Mouse (Mus musculus) myocyte (in vitro differentiated cells): Measurements from ENCODE around the gene Pou6f1. TPM values are rescaled to one million over a fixed set of nuclear protein-coding genes. Genes with fewer than 3 reads are reported as not detected.

Experiments
- H3K27me3 ChIP-seq: one replicate; pipeline ENCODE4 v1.6.1; 2011; ENCODE audit not compliant: control insufficient read depth, insufficient read depth, insufficient read length
- H3K36me3 ChIP-seq: one replicate; pipeline ENCODE4 v1.6.1; 2011; ENCODE audit not compliant: control insufficient read depth, insufficient read depth
- H3K4me2 ChIP-seq: one replicate; pipeline ENCODE4 v1.6.1; 2011; ENCODE audit warnings: low read depth, control low read depth
- H3K4me3 ChIP-seq: one replicate; pipeline ENCODE4 v1.5.1; 2011; ENCODE audit warnings: mild to moderate bottlenecking, control low read depth, moderate library complexity
- H3K79me2 ChIP-seq: one replicate; pipeline ENCODE4 v1.6.1; 2011; ENCODE audit not compliant: control insufficient read depth, insufficient read depth
- H3ac ChIP-seq: one replicate; pipeline ENCODE4 v1.6.1; 2011; ENCODE audit not compliant: control insufficient read depth, insufficient read length
- CEBPB ChIP-seq: IDR thresholded peaks from 2 replicates; pipeline ENCODE4 v1.6.1; 2011; ENCODE audit warnings: mild to moderate bottlenecking, moderate library complexity; ENCODE audit not compliant: poor library complexity, insufficient read depth, severe bottlenecking
- E2F4 ChIP-seq: IDR thresholded peaks from one replicate; pipeline ENCODE4 v1.6.1; 2011; ENCODE audit warnings: mild to moderate bottlenecking, control low read depth, moderate library complexity; ENCODE audit not compliant: insufficient read depth
- MAX ChIP-seq: IDR thresholded peaks from one replicate; pipeline ENCODE4 v1.6.1; 2011; ENCODE audit warnings: low read depth, mild to moderate bottlenecking, control low read depth
- MYOD1 ChIP-seq, 3 experiments: IDR thresholded peaks; one replicate each; pipeline ENCODE4 v1.6.1; 2011; ENCODE audit warnings: control low read depth in 2 of 3, low read depth in 2 of 3, mild to moderate bottlenecking in 2 of 3, moderate library complexity in 1 of 3; ENCODE audit not compliant: insufficient read length in 2 of 3, control insufficient read depth in 1 of 3
- MYOG ChIP-seq, 3 experiments: IDR thresholded peaks; one replicate each; pipeline ENCODE4 v1.6.1; 2011; ENCODE audit warnings: control low read depth in 2 of 3, low read depth in 2 of 3, mild to moderate bottlenecking in 2 of 3; ENCODE audit not compliant: insufficient read length in 2 of 3, control insufficient read depth in 1 of 3, insufficient read depth in 1 of 3
- POLR2A ChIP-seq: IDR thresholded peaks from one replicate; pipeline ENCODE4 v1.6.1; 2011; ENCODE audit warnings: low read depth, mild to moderate bottlenecking, control low read depth, moderate library complexity; ENCODE audit not compliant: insufficient read length
- POLR2AphosphoS2 ChIP-seq: IDR thresholded peaks from one replicate; pipeline ENCODE4 v1.6.1; 2011; ENCODE audit warnings: low read depth, control low read depth; ENCODE audit not compliant: insufficient read length
- REST ChIP-seq: IDR thresholded peaks from one replicate; pipeline ENCODE4 v1.6.1; 2011; ENCODE audit warnings: mild to moderate bottlenecking, control low read depth, moderate library complexity; ENCODE audit not compliant: insufficient read depth, insufficient read length
- SRF ChIP-seq: IDR thresholded peaks from one replicate; pipeline ENCODE4 v1.6.1; 2011; ENCODE audit warnings: low read depth; ENCODE audit not compliant: control insufficient read depth, insufficient read length
- TCF12 ChIP-seq: IDR thresholded peaks from one replicate; pipeline ENCODE4 v1.6.1; 2011; ENCODE audit warnings: mild to moderate bottlenecking, control low read depth; ENCODE audit not compliant: poor library complexity, insufficient read depth, severe bottlenecking
- TCF3 ChIP-seq: IDR thresholded peaks from one replicate; pipeline ENCODE4 v1.6.1; 2011; ENCODE audit warnings: low read depth, control low read depth; ENCODE audit not compliant: insufficient read length
- USF1 ChIP-seq: IDR thresholded peaks from one replicate; pipeline ENCODE4 v1.6.1; 2011; ENCODE audit warnings: low read depth, mild to moderate bottlenecking, control low read depth, moderate library complexity
- polyA plus RNA-seq: library from polyadenylated mRNA; unstranded; fragments of >200 nt; fragmentation: generic; extraction: Trizol; gene quantifications from one replicate; pipeline ENCODE4 v1.2.1, GENCODE M21; 2012; ENCODE audit warnings: missing spikeins

Pou6f1 gene
- polyA plus RNA-seq, 1 experiment: 7.7 TPM

DNA sequence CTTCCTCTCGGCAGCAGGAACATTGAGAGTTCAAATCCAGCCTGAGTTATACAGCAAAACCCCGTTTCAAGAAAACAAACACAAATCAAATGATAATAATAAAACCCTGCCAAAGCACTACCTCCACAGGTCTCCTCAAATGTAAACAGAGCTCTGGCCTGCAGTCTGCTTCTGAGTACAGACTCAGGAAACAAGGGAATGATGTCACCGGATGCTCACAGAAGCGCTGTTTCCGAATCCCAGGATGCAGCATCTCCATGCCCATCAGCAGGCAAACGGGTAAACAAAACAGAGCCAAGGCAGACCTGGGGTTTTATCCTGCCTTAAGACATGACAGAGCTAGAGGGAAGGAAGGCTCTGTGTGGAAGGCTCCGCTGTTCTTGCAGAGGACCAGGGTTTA lies 29.0 kb upstream of the Pou6f1 start:
- H3K4me3 ChIP-seq: no peak overlapping the region
- no peak for TF ChIP-seq CEBPB
- TF ChIP-seq TCF12: no peak
- no peak for TF ChIP-seq TCF3
- TF ChIP-seq REST: no peak
- no peak for TF ChIP-seq POLR2AphosphoS2
- no peak for TF ChIP-seq MYOD1 (IDR thresholded peaks at IDR 0.05; ENCODE audit: control insufficient read depth in 1 of 3, insufficient read length in 2 of 3, low read depth in 2 of 3)
- TF ChIP-seq E2F4: no peak
- TF ChIP-seq USF1: no peak
- no peak for TF ChIP-seq MAX
- TF ChIP-seq MYOG (IDR thresholded peaks at IDR 0.05; ENCODE audit: control insufficient read depth in 1 of 3, insufficient read depth in 1 of 3, insufficient read length in 2 of 3, low read depth in 2 of 3): no peak
- TF ChIP-seq SRF: no peak
- TF ChIP-seq POLR2A: no peak
- H3K27me3 ChIP-seq: no peaks in the 10 kb centered on the region
- H3ac ChIP-seq: no peak overlapping the region
- no peaks in the 10 kb centered on the region for H3K36me3 ChIP-seq
- no peak overlapping the region for H3K4me2 ChIP-seq
- no peaks in the 10 kb centered on the region for H3K79me2 ChIP-seq

DNA sequence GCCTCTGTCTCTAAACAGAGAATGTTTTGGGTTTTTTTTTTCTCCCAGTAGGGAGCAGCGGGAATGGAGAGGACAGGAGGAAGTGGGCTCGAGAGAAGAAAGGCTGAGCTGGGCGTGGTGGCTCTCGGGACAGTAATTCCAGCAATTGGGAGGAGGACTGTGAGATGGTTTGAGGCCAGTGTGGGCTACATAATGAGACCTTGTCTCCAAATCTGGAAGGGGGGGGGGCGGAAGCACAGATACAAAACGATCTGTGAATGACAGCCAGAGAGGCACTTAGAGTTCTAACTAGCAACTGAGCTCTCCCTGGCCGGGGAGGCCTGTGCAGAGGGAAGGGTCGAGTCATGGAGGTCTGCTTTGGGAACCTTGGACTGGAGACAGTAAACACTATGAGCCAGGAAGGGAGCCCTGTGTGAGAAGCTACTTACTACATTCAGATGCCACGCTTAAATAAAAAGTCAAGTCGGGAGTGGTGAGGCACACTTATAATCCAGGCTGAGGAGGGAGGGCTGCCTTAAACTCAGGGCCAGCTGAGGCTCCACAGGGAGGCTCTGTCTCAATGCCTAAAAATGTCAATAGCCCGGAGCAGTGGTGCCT lies 28.1 kb upstream of the Pou6f1 start:
- no peak overlapping the region for H3K4me3 ChIP-seq
- no peak overlapping the region for H3ac ChIP-seq
- H3K36me3 ChIP-seq: no peaks in the 10 kb centered on the region
- H3K4me2 ChIP-seq: peak overlapping the region; percentile 69
- no peaks in the 10 kb centered on the region for H3K27me3 ChIP-seq
- no peaks in the 10 kb centered on the region for H3K79me2 ChIP-seq
- TF ChIP-seq REST (no peak), USF1 (no peak), MAX (no peak), MYOD1 (IDR thresholded peaks at IDR 0.05; ENCODE audit: control insufficient read depth in 1 of 3, insufficient read length in 2 of 3, low read depth in 2 of 3) (no peak), POLR2A (no peak), CEBPB (no peak), SRF (no peak), TCF3 (no peak), MYOG (IDR thresholded peaks at IDR 0.05; ENCODE audit: control insufficient read depth in 1 of 3, insufficient read depth in 1 of 3, insufficient read length in 2 of 3, low read depth in 2 of 3) (no peak), TCF12 (no peak), POLR2AphosphoS2 (no peak), E2F4 (no peak)

DNA sequence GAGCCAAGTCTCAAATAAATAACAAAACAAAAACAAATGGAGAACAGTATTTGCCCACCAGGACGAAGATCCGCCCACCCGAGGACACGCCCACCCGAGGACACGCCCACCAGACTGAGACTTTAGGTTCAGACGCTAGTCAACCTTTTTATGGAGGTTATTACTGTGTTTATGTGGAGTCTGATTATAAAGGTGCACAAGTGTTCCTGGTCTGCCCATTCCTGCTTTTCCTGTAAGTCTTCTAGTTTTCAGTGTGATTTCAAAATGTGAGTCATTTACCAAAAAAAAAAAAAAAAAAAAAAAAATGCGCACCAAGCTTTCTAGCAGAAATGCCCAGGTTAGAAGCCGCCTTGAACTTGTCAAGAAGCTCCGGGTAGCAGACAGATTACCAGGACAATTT lies 27.5 kb upstream of the Pou6f1 start:
- Histone ChIP-seq H3K36me3 (no peaks in the 10 kb centered on the region), H3K4me3 (no peak overlapping the region), H3K79me2 (no peaks in the 10 kb centered on the region), H3K27me3 (no peaks in the 10 kb centered on the region), H3K4me2 (peak overlapping the region; percentile 69), H3ac (no peak overlapping the region)
- no peak for TF ChIP-seq POLR2A
- TF ChIP-seq MAX: no peak
- TF ChIP-seq E2F4: no peak
- TF ChIP-seq MYOD1 (IDR thresholded peaks at IDR 0.05; ENCODE audit: control insufficient read depth in 1 of 3, insufficient read length in 2 of 3, low read depth in 2 of 3): no peak
- TF ChIP-seq REST: no peak
- TF ChIP-seq SRF: no peak
- no peak for TF ChIP-seq MYOG (IDR thresholded peaks at IDR 0.05; ENCODE audit: control insufficient read depth in 1 of 3, insufficient read depth in 1 of 3, insufficient read length in 2 of 3, low read depth in 2 of 3)
- TF ChIP-seq USF1: no peak
- TF ChIP-seq POLR2AphosphoS2: no peak
- TF ChIP-seq TCF12: no peak

DNA sequence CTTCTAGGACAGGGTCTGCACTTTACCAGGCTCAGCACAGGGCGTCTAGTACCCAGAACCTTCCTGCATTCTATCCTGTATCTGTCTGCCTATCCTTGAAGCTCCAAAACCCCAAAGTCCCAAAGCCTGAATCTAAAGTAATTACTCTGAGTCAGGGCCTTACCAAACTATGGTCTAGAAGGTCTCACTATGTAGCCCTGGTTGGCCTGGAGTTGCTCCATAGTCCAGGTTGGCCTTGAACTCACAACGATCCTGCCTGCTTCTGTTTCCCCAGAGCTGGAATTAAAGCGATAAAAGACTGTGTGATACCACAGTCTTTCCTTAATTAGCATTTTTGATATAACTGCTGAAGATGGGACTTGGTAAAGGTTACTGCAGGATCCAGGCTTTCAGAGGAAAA lies 24.7 kb upstream of the Pou6f1 start:
- H3K79me2 ChIP-seq: no peaks in the 10 kb centered on the region
- TF ChIP-seq POLR2AphosphoS2 (no peak), MYOD1 (IDR thresholded peaks at IDR 0.05; ENCODE audit: control insufficient read depth in 1 of 3, insufficient read length in 2 of 3, low read depth in 2 of 3) (no peak), POLR2A (no peak), MAX (no peak), TCF3 (no peak), SRF (no peak), USF1 (no peak), E2F4 (no peak), MYOG (IDR thresholded peaks at IDR 0.05; ENCODE audit: control insufficient read depth in 1 of 3, insufficient read depth in 1 of 3, insufficient read length in 2 of 3, low read depth in 2 of 3) (no peak), TCF12 (no peak), REST (no peak), CEBPB (no peak)
- H3K36me3 ChIP-seq: peaks cover 9% of the 10 kb centered on the region
- no peak overlapping the region for H3K4me3 ChIP-seq
- H3ac ChIP-seq: no peak overlapping the region
- H3K4me2 ChIP-seq: no peak overlapping the region
- H3K27me3 ChIP-seq: no peaks in the 10 kb centered on the region

DNA sequence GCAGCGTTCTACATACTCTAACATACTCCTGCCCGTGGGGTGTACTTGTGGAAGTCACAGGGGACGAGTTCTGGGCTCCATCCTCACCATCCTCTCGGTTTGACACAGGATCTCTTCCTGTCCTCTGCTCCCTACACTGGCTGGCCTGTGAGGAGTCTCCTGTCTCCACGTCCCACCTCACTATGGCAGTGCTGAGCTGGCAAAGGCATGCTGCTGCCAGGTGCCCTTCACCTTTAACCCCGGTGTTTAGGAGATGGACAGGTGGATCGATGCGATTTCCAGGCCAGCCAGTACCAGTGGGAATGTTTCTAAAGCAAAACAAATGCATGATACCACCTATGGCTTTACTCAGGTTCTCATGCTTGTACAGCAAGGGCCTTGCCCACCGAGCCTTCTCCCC lies 24.0 kb upstream of the Pou6f1 start:
- no peaks in the 10 kb centered on the region for H3K79me2 ChIP-seq
- no peak for TF ChIP-seq TCF12
- no peak for TF ChIP-seq E2F4
- TF ChIP-seq USF1: no peak
- no peak for TF ChIP-seq TCF3
- no peak for TF ChIP-seq MAX
- TF ChIP-seq MYOD1 (IDR thresholded peaks at IDR 0.05; ENCODE audit: control insufficient read depth in 1 of 3, insufficient read length in 2 of 3, low read depth in 2 of 3): no peak
- no peak for TF ChIP-seq REST
- no peak for TF ChIP-seq MYOG (IDR thresholded peaks at IDR 0.05; ENCODE audit: control insufficient read depth in 1 of 3, insufficient read depth in 1 of 3, insufficient read length in 2 of 3, low read depth in 2 of 3)
- TF ChIP-seq POLR2A: no peak
- no peak for TF ChIP-seq POLR2AphosphoS2
- TF ChIP-seq SRF: no peak
- no peak for TF ChIP-seq CEBPB
- H3K36me3 ChIP-seq: peaks cover 16% of the 10 kb centered on the region
- H3K4me3 ChIP-seq: no peak overlapping the region
- no peaks in the 10 kb centered on the region for H3K27me3 ChIP-seq
- no peak overlapping the region for H3K4me2 ChIP-seq
- H3ac ChIP-seq: no peak overlapping the region
